Mouse (Mus musculus) mammary gland, adult 2 months (tissue): ENCODE results near the gene Gm21783. TPM values are rescaled to one million over a fixed set of nuclear protein-coding genes. Genes with fewer than 3 reads are reported as not detected.

Experiments
- polyA plus RNA-seq: library from polyadenylated mRNA; depleted of rRNA; stranded (reverse); fragments of >200 nt; gene quantifications from 2 replicates; pipeline ENCODE4 v1.2.3, GENCODE M21; 2012; ENCODE audit warnings: low replicate concordance; rRNA removed

Gm21783 gene
- polyA plus RNA-seq: not detected in 2 replicates

DNA sequence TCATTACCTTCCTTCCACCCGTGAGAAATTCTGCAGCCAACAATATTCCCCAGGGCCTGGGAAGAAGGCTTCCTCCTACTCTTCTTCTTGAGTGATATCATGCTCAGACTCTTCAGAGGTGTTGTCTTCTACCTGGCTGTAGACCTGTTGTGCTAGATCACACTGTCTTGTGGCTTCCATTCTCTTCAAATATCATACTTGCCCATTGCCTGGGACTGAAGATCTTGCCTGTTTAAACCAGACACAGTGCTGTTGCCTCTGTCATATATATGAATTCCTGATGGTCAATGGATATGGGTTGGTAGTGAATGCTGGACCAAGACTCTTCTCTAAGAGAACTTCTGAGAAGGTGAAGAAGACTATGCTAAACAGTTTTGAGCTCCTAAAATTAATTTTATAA is at the start of gene Gm21783:
Gm21783 (minus strand) TSS at position 101 of the 400 bp plus-strand sequence.

